Mouse (Mus musculus): ENCODE data around the gene Olfr55.
"Not testable (repeated sequence)": the region's sequence is repeated elsewhere in the genome, so short reads cannot be mapped to it uniquely, and the experiment has no call there.

Gene Olfr55

GRCm38 (mm10) chr17:33168147-33168546 is at the start of gene Olfr55:
Gene Olfr55 (plus strand): TSS chr17:33168447.
- not testable (repeated sequence) for DNase-seq (ENCODE audit: low read depth)

GRCm38 (mm10) chr17:33124546-33124945 is 43.7 kb upstream of the Olfr55 start:
- DNase-seq (ENCODE audit: low read depth): no peak

- no peak for DNase-seq (ENCODE audit: low read depth)
Measured at GRCm38 (mm10) chr17:33126257-33126656, 42.0 kb upstream of the Olfr55 start.

GRCm38 (mm10) chr17:33139261-33139820 is 28.9 kb upstream of the Olfr55 start, which contains the start of gene Morc2b:
Gene Morc2b (minus strand): TSS chr17:33139683.
- no peak for DNase-seq (ENCODE audit: low read depth)

- not testable (repeated sequence) for DNase-seq (ENCODE audit: low read depth)
Measured at GRCm38 (mm10) chr17:33191002-33191401, 22.8 kb downstream of the Olfr55 start, which contains the start of gene Olfr239. Gene Olfr239 (plus strand): TSS chr17:33191302.

- no peak for DNase-seq (ENCODE audit: low read depth)
Measured at GRCm38 (mm10) chr17:33221590-33221989, 53.3 kb downstream of the Olfr55 start, which contains the start of gene Olfr1564. Gene Olfr1564 (minus strand): TSS chr17:33221690.
